Mouse (Mus musculus): Measurements from ENCODE around the gene Surf1. TPM values are rescaled to one million over a fixed set of nuclear protein-coding genes. Genes with fewer than 3 reads are reported as not detected.

Gene Surf1
- polyA plus RNA-seq, 1 experiment from 2014 or later = 58.1 TPM

DNA sequence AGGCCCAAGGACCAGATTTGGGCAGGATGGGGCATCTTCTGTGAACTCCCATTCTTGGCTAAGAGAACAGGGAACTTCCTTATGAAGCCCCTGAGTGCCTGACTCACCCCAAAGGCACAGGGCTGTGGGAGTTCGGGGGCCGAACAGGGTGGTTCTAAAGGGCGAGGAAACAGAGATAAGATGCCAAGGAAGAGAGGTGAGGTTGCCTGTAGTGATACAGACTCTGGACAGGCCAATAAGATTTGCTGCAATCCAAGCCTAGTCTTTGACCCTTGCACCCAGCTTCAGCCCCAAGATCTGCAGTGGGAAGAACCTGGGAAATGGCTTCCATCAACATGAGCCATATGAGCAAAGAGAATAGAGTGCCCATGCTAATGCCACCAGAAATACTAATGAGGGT is 26.9 kb upstream of the Surf1 start:
- H3K27me3 ChIP-seq = no peaks in the 10 kb centered on the region
- 0 out of 2 replicates have a peak, but pooled peaks cover 12% of the 10 kb centered on the region for H3K36me3 ChIP-seq
- H3K9ac ChIP-seq = no peak overlapping the region
- H3K9me3 ChIP-seq = no peaks in the 10 kb centered on the region
- no peak overlapping the region for H3K4me2 ChIP-seq (replicated peaks)
- 85% methylated on average over 3 of the region's 3 CpGs for WGBS
- ATAC-seq (ENCODE audit: low FRiP score, low read depth) = no peak
- no peaks in the 10 kb centered on the region for H3K4me1 ChIP-seq
- H3K27ac ChIP-seq = no peak overlapping the region
- H3K4me3 ChIP-seq = no peak overlapping the region

DNA sequence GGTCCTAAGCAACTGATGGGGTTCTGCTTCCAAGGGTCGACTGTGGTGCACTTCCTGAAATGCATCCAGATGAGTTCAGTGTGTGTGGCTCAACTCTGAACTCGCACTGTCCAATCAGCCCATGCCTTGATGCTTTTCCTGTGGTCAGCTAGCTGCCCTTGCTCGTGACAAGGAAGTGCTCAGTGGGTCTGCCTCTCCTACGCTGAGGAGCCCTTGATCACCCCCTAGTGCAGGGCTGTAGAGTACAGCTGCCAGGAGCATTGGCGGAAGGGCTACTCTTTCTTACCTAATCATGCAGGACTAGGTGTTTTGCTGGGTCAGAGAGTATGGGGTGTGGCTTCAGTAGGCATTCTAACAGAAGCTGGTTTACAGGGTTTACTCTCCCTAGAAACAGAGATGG is 25.2 kb upstream of the Surf1 start:
- WGBS = 47% methylated on average over 5 of the region's 5 CpGs

DNA sequence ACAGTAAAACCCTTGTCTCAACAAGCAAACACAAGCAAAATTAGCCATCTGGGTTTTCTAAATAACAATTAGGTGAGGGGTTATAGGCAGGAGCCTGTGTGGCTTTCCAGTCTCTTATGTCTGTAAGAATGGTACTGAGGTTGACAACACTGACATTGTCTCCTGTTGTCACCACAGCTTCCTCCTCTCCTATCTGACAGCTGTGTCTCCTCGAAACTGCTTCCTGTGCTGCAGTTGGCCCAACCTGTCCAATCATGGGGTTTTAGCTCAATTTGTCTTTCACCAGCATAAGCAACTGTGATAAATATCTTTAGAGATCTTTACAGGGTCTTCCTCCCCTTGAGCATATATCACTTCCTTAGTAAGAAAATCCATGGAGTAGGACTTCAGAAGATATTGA is 20.1 kb upstream of the Surf1 start:
- Histone ChIP-seq H3K36me3 (peaks cover 4% of the 10 kb centered on the region), H3K27ac (no peak overlapping the region), H3K4me1 (peaks cover 10% of the 10 kb centered on the region), H3K27me3 (no peaks in the 10 kb centered on the region), H3K9ac (no peak overlapping the region; the same call in 1 of the 2 replicates), H3K4me3 (no peak overlapping the region), H3K4me2 (replicated peaks) (no peak overlapping the region), H3K9me3 (no peaks in the 10 kb centered on the region)
- WGBS = 73% methylated on average over 1 of the region's 1 CpGs
- ATAC-seq (ENCODE audit: low FRiP score, low read depth) = no peak

More for the DNA sequence above, 25.2 kb upstream of the Surf1 start:
- no peak for ATAC-seq (ENCODE audit: low FRiP score, low read depth)
- Histone ChIP-seq H3K4me1 (no peaks in the 10 kb centered on the region), H3K4me2 (replicated peaks) (no peak overlapping the region), H3K9me3 (no peaks in the 10 kb centered on the region), H3K27me3 (no peaks in the 10 kb centered on the region), H3K27ac (no peak overlapping the region), H3K9ac (no peak overlapping the region), H3K36me3 (0 out of 2 replicates have a peak, but pooled peaks cover 3% of the 10 kb centered on the region), H3K4me3 (no peak overlapping the region)

DNA sequence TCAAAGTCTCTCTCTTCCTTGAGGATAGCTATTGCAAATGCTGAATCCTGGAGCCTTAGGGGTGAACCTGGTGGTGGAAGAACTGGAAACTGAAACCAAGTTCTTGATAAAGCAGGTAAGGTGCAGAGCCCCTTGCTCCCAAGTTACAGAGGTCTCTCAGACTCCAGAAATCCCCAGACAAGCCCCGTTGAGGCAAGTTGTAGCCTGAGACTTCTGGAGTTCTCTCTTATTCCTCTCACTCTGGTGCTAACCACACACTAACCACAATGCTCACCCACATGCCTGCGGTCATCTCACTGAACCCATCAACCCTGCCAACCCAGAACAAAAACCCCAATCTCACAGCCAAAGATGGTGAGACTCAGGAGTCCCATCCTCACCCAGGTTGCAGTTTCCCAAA is 19.0 kb upstream of the Surf1 start:
- H3K9ac ChIP-seq = no peak overlapping the region
- no peak overlapping the region for H3K4me2 ChIP-seq (replicated peaks)
- no peaks in the 10 kb centered on the region for H3K27me3 ChIP-seq
- no peak overlapping the region for H3K4me3 ChIP-seq
- H3K36me3 ChIP-seq = peaks cover 15% of the 10 kb centered on the region
- H3K27ac ChIP-seq = no peak overlapping the region
- no peaks in the 10 kb centered on the region for H3K9me3 ChIP-seq
- WGBS = 89% methylated on average over 2 of the region's 2 CpGs
- ATAC-seq (ENCODE audit: low FRiP score, low read depth) = no peak
- peaks cover 22% of the 10 kb centered on the region for H3K4me1 ChIP-seq

DNA sequence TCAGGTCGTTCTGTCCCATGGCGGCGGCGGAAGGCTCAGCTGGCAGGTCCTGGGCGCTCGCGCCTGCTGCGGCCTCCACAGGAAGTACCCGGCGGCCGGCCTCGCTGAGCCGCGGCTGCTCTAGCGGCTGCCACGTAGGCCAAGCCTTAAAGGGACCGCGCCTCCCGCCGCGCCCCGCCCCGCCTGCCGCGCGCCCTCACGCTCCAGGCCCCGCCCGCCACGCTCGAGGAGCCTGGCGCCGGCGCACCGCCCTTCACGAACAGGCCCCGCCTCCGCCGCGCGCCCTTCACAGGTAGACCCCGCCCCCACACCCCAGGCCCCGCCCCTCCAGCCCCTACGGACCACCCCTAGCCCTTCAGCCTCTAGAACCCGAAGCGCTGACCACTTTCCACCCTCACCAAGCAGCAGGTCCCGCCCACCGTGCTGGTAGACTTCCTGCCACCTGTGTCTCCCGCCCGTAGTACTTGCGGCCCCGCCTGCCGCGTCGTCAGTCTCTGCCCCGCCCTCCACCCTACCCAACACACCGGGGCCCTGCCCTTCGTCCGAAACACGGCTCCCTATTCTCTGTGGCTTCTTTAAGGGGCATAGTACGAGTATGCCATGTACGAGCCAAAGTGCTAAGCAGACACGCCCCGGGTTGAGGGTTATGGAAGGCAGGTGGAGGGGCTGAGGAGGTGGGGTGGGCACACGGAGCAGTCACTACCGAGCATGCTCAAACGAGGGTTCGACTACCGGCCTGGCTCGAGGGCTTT is 17.1 kb upstream of the Surf1 start, which contains the start of the genes Surf4 and Stkld1:
Gene Surf4 (minus strand): TSS at position 625 of the 752 bp plus-strand sequence.
Gene Stkld1 (plus strand): TSS at position 744 of the 752 bp plus-strand sequence.
- H3K4me3 ChIP-seq = peak within 1 kb of the TSS; percentile 97
- WGBS = under 1% methylated on average over 58 of the region's 70 CpGs

DNA sequence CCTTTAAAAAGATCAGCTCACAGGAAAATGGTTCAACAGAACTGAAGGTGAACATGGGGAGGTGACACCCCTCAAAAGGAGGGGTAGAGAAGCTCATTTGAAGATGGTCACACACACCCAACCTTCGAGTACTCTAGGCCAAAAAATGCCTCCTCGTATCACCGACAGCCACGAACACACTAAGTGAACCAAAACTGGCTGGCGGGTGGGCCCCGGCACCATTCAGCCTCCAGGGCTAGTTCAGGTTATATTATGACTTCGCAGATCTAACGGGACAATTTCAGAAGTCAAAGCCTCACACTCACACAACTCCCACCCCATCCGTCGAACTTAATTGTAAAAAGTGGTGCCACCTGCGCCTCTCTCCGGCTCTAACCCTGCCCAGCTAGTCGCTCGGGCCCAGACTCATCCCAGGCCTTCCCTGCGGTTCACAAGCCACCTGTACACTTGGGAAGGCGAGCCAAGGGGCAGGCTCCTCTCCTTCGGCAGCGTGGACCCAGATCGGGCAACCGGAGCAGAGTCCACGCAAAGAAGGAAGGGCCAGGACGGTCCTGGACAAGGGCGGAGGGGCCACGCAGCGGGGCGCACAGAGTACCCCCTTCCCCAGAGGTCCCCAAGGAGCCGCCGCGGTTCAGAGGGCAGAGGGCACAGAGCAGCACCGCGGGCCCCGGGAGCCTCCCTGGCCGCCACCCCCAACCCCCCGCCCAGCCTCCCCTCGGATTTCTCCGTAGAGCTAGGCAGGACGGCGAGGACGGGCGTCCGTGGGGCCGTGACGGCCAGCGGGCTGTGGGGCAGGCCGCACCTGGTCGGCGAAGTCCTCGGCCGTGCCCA is 16.4 kb upstream of the Surf1 start:
- ATAC-seq (ENCODE audit: low FRiP score, low read depth) = peak; percentile 58
- no peaks in the 10 kb centered on the region for H3K9me3 ChIP-seq
- peak overlapping the region; percentile 91 for H3K27ac ChIP-seq
- peaks cover 41% of the 10 kb centered on the region for H3K4me1 ChIP-seq
- H3K9ac ChIP-seq = peak overlapping the region; percentile 100
- no peaks in the 10 kb centered on the region for H3K27me3 ChIP-seq
- H3K4me2 ChIP-seq (replicated peaks) = peak overlapping the region; percentile 82
- peaks cover 41% of the 10 kb centered on the region for H3K36me3 ChIP-seq
- peak overlapping the region; percentile 97 for H3K4me3 ChIP-seq
- WGBS = 1% methylated on average over 49 of the region's 49 CpGs

More for the DNA sequence above, 17.1 kb upstream of the Surf1 start, which contains the start of the genes Surf4 and Stkld1:
- no peaks in the 10 kb centered on the region for H3K9me3 ChIP-seq
- H3K4me1 ChIP-seq = peaks cover 36% of the 10 kb centered on the region
- H3K4me2 ChIP-seq (replicated peaks) = peak within 1 kb of the TSS; percentile 82
- H3K27ac ChIP-seq = peak within 1 kb of the TSS; percentile 91
- H3K27me3 ChIP-seq = no peaks in the 10 kb centered on the region
- H3K9ac ChIP-seq = peak within 1 kb of the TSS; percentile 100
- peak; percentile 94 for ATAC-seq (ENCODE audit: low FRiP score, low read depth)
- H3K36me3 ChIP-seq = peaks cover 33% of the 10 kb centered on the region

DNA sequence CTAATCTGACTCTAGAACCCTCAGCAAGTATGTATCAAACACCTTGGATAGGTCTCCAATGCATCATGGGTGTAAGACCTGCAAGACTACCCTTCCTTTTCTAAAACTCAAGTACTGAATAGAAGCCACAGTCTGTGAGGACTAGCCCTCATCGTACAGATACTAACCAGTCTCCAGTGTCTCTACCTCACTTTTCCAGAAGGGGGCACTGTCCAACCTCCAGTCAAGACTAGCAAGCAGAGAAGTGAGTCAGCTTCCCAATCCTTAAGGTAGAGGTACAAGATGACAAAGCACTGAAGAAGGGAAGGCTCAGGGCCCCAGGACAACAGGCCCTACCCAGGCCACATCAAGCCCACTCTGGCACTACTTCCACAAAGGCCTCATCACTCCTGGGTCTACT is 14.1 kb upstream of the Surf1 start:
- no peaks in the 10 kb centered on the region for H3K27me3 ChIP-seq
- H3K4me1 ChIP-seq = peaks cover 42% of the 10 kb centered on the region
- no peak for ATAC-seq (ENCODE audit: low FRiP score, low read depth)
- WGBS = 40% methylated on average over 1 of the region's 1 CpGs
- no peak overlapping the region for H3K4me3 ChIP-seq
- H3K9ac ChIP-seq = no peak overlapping the region; the same call in 1 of the 2 replicates
- H3K36me3 ChIP-seq = peaks cover 62% of the 10 kb centered on the region
- H3K4me2 ChIP-seq (replicated peaks) = no peak overlapping the region
- H3K9me3 ChIP-seq = no peaks in the 10 kb centered on the region
- no peak overlapping the region for H3K27ac ChIP-seq

DNA sequence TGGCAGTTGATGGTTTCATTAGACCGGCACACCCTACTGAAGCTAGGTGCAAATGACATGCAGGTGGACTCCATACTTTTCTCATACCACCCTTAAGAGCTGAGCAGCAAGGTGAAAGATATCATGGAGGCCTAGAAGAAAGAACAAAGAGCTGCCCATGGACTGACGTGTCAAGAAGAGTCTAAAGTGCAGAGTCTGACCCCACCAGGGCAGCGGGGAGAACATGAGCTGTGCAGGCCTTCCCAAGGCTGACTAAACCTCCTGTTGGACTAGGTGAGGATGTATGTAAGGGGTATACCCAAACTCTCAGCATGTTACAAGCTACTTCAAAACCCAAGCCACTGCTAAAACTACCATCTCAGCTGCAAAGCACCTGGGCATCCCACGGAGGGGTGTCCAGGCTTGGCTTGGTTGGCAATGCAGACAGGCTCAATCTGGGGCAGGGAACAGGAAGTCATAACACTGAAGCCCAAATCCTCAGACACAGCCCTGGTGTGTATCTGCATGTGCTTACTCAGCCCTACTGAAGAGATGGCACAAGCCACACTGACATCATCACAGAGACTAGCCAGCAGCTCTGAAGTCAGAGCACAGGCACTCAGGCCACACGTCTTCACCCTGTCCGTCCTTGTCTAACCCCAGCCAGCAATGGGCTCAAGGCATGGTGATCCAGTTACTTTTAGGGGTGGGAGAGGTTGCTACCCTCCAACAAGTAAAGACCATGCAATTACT is 11.6 kb upstream of the Surf1 start:
- Histone ChIP-seq H3K36me3 (peaks cover 87% of the 10 kb centered on the region), H3K27me3 (no peaks in the 10 kb centered on the region), H3K4me2 (replicated peaks) (no peak overlapping the region), H3K9ac (peak overlapping the region; percentile 15; the same call in 1 of the 2 replicates), H3K4me3 (no peak overlapping the region), H3K4me1 (peaks cover 42% of the 10 kb centered on the region), H3K9me3 (no peaks in the 10 kb centered on the region), H3K27ac (no peak overlapping the region)
- 90% methylated on average over 6 of the region's 6 CpGs for WGBS
- no peak for ATAC-seq (ENCODE audit: low FRiP score, low read depth)

DNA sequence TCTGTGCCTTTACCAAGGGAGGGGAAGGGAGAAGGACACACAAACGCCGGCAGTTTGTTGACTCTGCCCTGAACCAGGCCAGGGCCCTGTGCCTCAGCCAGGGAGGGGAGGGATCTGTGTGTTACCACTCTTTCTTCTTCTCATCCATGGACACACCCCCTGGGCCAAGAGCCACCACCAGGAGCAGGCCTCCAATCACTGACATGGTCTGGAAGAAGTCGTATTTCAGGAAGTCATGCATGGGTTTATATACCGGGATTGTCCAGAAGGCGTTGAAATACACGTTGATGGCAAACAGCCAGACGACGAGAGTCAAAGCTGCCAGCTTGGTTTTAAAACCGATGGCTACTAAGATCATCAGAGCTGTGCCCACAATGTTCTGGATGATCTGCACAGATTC is 5.5 kb upstream of the Surf1 start:
- H3K4me2 ChIP-seq (replicated peaks) = no peak overlapping the region
- no peak for ATAC-seq (ENCODE audit: low FRiP score, low read depth)
- peaks cover 15% of the 10 kb centered on the region for H3K4me1 ChIP-seq
- H3K27ac ChIP-seq = no peak overlapping the region
- no peaks in the 10 kb centered on the region for H3K9me3 ChIP-seq
- H3K4me3 ChIP-seq = no peak overlapping the region
- H3K9ac ChIP-seq = no peak overlapping the region
- 70% methylated on average over 9 of the region's 9 CpGs for WGBS
- H3K36me3 ChIP-seq = peaks cover 91% of the 10 kb centered on the region
- no peaks in the 10 kb centered on the region for H3K27me3 ChIP-seq

DNA sequence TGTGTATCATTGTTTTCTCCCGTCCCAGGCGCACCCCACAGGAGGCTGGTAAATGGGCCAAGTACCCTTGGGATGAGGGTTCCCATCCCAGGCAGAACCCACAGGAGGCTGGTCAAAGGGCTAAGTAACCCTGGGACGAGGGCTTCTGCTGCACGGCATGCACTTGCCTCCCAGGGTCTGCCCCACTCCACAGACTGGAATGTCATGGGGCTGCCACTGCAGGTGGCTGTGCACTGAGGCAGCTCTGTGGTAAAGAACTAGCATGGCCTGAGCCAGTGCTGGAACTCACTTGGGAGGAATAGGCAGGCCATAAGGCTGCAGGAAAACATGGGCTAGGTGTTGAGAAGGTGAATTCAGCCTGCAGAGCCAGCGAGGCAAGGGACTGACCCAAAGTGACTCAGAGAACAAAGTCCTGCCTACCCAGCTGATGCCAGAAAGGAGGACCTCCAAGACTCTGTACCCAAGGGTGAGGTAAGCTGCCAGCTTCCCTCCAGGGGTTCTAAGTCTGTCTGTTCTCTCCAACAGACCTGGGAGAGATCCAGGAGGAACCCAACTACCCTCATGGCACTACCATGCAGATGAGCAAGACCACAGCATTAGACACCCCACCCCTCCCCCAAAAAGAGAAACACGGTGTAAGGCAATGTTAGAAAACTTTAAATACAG is 4.0 kb upstream of the Surf1 start:
- no peaks in the 10 kb centered on the region for H3K9me3 ChIP-seq
- 85% methylated on average over 6 of the region's 6 CpGs for WGBS
- no peak overlapping the region for H3K9ac ChIP-seq
- H3K27me3 ChIP-seq = no peaks in the 10 kb centered on the region
- H3K36me3 ChIP-seq = peaks cover 76% of the 10 kb centered on the region
- no peak overlapping the region; the same call in 1 of the 2 replicates for H3K27ac ChIP-seq
- no peak overlapping the region for H3K4me2 ChIP-seq (replicated peaks)
- H3K4me3 ChIP-seq = no peak overlapping the region
- ATAC-seq (ENCODE audit: low FRiP score, low read depth) = no peak
- peaks cover 23% of the 10 kb centered on the region for H3K4me1 ChIP-seq

DNA sequence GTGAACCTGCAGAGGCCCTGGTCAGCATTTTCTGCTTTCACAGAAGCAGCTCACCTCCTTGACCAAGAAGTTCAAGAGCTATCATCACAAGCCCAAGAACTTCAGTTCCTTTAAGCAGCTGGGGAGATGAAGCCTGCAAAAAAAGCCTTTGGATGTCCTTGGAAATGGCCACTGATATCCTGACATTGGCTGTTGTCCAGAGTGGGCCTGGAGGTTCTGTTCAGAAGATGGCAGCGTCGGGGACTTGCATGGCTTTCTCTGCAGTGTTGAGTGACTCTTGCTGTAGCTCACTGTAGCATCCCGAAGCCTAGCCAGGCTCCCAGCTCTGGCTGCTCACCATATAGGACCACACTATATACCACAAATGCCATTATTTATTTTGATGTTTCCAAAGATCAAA is 3.4 kb upstream of the Surf1 start:
- H3K9me3 ChIP-seq = no peaks in the 10 kb centered on the region
- WGBS = 85% methylated on average over 3 of the region's 3 CpGs
- no peak overlapping the region for H3K4me3 ChIP-seq
- H3K9ac ChIP-seq = no peak overlapping the region
- H3K27ac ChIP-seq = no peak overlapping the region
- no peaks in the 10 kb centered on the region for H3K27me3 ChIP-seq
- no peak overlapping the region for H3K4me2 ChIP-seq (replicated peaks)
- H3K36me3 ChIP-seq = peaks cover 70% of the 10 kb centered on the region
- ATAC-seq (ENCODE audit: low FRiP score, low read depth) = no peak
- H3K4me1 ChIP-seq = peaks cover 29% of the 10 kb centered on the region

Data from limb, embryonic 13.5 days (tissue).